Mouse (Mus musculus) kidney, embryonic 15.5 days (tissue): Measurements from ENCODE around the gene Aldh3a2. TPM values are rescaled to one million over a fixed set of nuclear protein-coding genes. Genes with fewer than 3 reads are reported as not detected.
"Not testable (repeated sequence)": the region's sequence is repeated elsewhere in the genome, so short reads cannot be mapped to it uniquely, and the experiment has no call there.

ENCODE experiments used
- ATAC-seq: fragments of 200-750 bp; cut with Nextera tagmentation; replicated peaks from 2 replicates; pipeline ENCODE4 v1.8.0; 2017; ENCODE audit warnings: moderate TSS enrichment; ENCODE audit not compliant: low FRiP score
- H3K27ac ChIP-seq: fragments of 300-500 bp; sonication (generic); 2 replicates; pipeline ENCODE4 v1.5.1; 2015; ENCODE audit warnings: mild to moderate bottlenecking, inconsistent platforms
- H3K27me3 ChIP-seq: fragments of 300-500 bp; sonication (generic); 2 replicates; pipeline ENCODE4 v1.6.1; 2015; ENCODE audit warnings: inconsistent platforms
- H3K36me3 ChIP-seq: fragments of 300-500 bp; sonication (generic); 2 replicates; pipeline ENCODE4 v1.6.1; 2015; ENCODE audit warnings: inconsistent platforms
- H3K4me1 ChIP-seq: fragments of 300-500 bp; sonication (generic); 2 replicates; pipeline ENCODE4 v1.6.1; 2015; ENCODE audit warnings: inconsistent platforms
- H3K4me2 ChIP-seq: fragments of 300-500 bp; sonication (generic); 2 replicates; pipeline ENCODE4 v1.6.1; 2015; ENCODE audit warnings: moderate library complexity, mild to moderate bottlenecking, inconsistent platforms
- H3K4me3 ChIP-seq: fragments of 300-500 bp; sonication (generic); replicated peaks from 2 replicates; pipeline ENCODE4 v1.5.1; 2015; ENCODE audit warnings: mild to moderate bottlenecking, inconsistent platforms
- H3K9ac ChIP-seq: fragments of 300-500 bp; sonication (generic); 2 replicates; pipeline ENCODE4 v1.6.1; 2015; ENCODE audit warnings: mild to moderate bottlenecking, inconsistent platforms
- H3K9me3 ChIP-seq: fragments of 300-500 bp; sonication (generic); replicated peaks from 2 replicates; pipeline ENCODE4 v1.6.1; 2016; ENCODE audit warnings: inconsistent platforms
- WGBS: fragments of 180-500 bp; shearing (Covaris S2); methylation state at CpG from one replicate; pipeline ENCODE4 v1.1.7; 2015; ENCODE audit warnings: mixed read lengths; 5-methylcytosine and 5-hydroxymethylcytosine counted together
- polyA plus RNA-seq: library from polyadenylated mRNA; unstranded; fragments of >200 nt; fragmentation: Nextera tagmentation; extraction: Ambion mirVana; gene quantifications from 2 replicates; pipeline ENCODE4 v1.2.1, GENCODE M21; 2015

Aldh3a2 gene
- polyA plus RNA-seq, 1 experiment from 2014 or later = 34.7 TPM

- H3K4me3 ChIP-seq = no peak overlapping the region
- no peaks in the 10 kb centered on the region for H3K27me3 ChIP-seq
- H3K9ac ChIP-seq = no peak overlapping the region
- ATAC-seq = no peak
- no peak overlapping the region for H3K27ac ChIP-seq
- no peaks in the 10 kb centered on the region for H3K4me1 ChIP-seq
- no peaks in the 10 kb centered on the region for H3K9me3 ChIP-seq
- no peak overlapping the region for H3K4me2 ChIP-seq
- H3K36me3 ChIP-seq = no peaks in the 10 kb centered on the region
These were observed 85.6 kb downstream of the Aldh3a2 start for GRCm38 (mm10) chr11:61181624-61182023.

- Histone ChIP-seq H3K9ac (no peak overlapping the region), H3K4me1 (no peaks in the 10 kb centered on the region), H3K9me3 (no peaks in the 10 kb centered on the region), H3K4me2 (no peak overlapping the region), H3K27ac (no peak overlapping the region), H3K4me3 (no peak overlapping the region), H3K27me3 (no peaks in the 10 kb centered on the region), H3K36me3 (no peaks in the 10 kb centered on the region)
- ATAC-seq = no peak
- 88% methylated on average over 3 of the region's 3 CpGs for WGBS
These were observed 86.9 kb downstream of the Aldh3a2 start for GRCm38 (mm10) chr11:61180361-61180760.

GRCm38 (mm10) chr11:61176321-61176720 is 90.9 kb downstream of the Aldh3a2 start:
- WGBS = 88% methylated on average over 1 of the region's 1 CpGs
- 0 out of 2 replicates have a peak, but pooled peaks cover 4% of the 10 kb centered on the region for H3K36me3 ChIP-seq
- H3K27ac ChIP-seq = no peak overlapping the region
- H3K4me2 ChIP-seq = no peak overlapping the region
- H3K27me3 ChIP-seq = no peaks in the 10 kb centered on the region
- ATAC-seq = no peak
- peaks cover 21% of the 10 kb centered on the region for H3K4me1 ChIP-seq
- no peak overlapping the region for H3K9ac ChIP-seq
- H3K9me3 ChIP-seq = no peaks in the 10 kb centered on the region
- H3K4me3 ChIP-seq = no peak overlapping the region

- Histone ChIP-seq H3K9ac (no peak overlapping the region), H3K36me3 (0 out of 2 replicates have a peak, but pooled peaks cover 4% of the 10 kb centered on the region), H3K27ac (no peak overlapping the region), H3K4me1 (peaks cover 21% of the 10 kb centered on the region), H3K4me3 (peak overlapping the region; percentile 68), H3K9me3 (no peaks in the 10 kb centered on the region), H3K4me2 (peak overlapping the region; percentile 59), H3K27me3 (no peaks in the 10 kb centered on the region)
- ATAC-seq = no peak
- 77% methylated on average over 5 of the region's 5 CpGs for WGBS
These were observed 91.5 kb downstream of the Aldh3a2 start for GRCm38 (mm10) chr11:61175778-61176177.

GRCm38 (mm10) chr11:61174821-61175658 is 92.2 kb downstream of the Aldh3a2 start, which contains the start of gene Usp22:
TSS of gene Usp22 (minus strand) at chr11:61175055.
- H3K4me3 ChIP-seq = peak within 1 kb of the TSS; percentile 68
- ATAC-seq = peak; percentile 98
- under 1% methylated on average over 69 of the region's 69 CpGs for WGBS
- H3K4me2 ChIP-seq = peak within 1 kb of the TSS; percentile 63
- 0 out of 2 replicates have a peak, but pooled peaks cover 4% of the 10 kb centered on the region for H3K36me3 ChIP-seq
- peak within 1 kb of the TSS; percentile 93 for H3K9ac ChIP-seq
- H3K27me3 ChIP-seq = no peaks in the 10 kb centered on the region
- H3K9me3 ChIP-seq = no peaks in the 10 kb centered on the region
- H3K4me1 ChIP-seq = peaks cover 21% of the 10 kb centered on the region
- peak within 1 kb of the TSS; percentile 96 for H3K27ac ChIP-seq

GRCm38 (mm10) chr11:61174291-61174820 is 92.9 kb downstream of the Aldh3a2 start:
- Histone ChIP-seq H3K4me3 (peak overlapping the region; percentile 68), H3K27me3 (no peaks in the 10 kb centered on the region), H3K4me2 (peak overlapping the region; percentile 63), H3K36me3 (0 out of 2 replicates have a peak, but pooled peaks cover 4% of the 10 kb centered on the region), H3K4me1 (peaks cover 22% of the 10 kb centered on the region), H3K27ac (peak overlapping the region; percentile 96), H3K9ac (peak overlapping the region; percentile 93), H3K9me3 (no peaks in the 10 kb centered on the region)
- ATAC-seq = peak; percentile 44
- under 1% methylated on average over 28 of the region's 28 CpGs for WGBS

- ATAC-seq, H3K36me3 ChIP-seq, H3K27me3 ChIP-seq, H3K9me3 ChIP-seq, H3K27ac ChIP-seq: not testable (repeated sequence)
- H3K4me3 ChIP-seq = peak overlapping the region; percentile 68
- H3K4me2 ChIP-seq = peak overlapping the region; percentile 63
- WGBS = 32% methylated on average over 15 of the region's 15 CpGs
- H3K9ac ChIP-seq = peak overlapping the region; percentile 93; the same call in 1 of the 2 replicates
- peaks cover 27% of the 10 kb centered on the region for H3K4me1 ChIP-seq
These were observed 93.8 kb downstream of the Aldh3a2 start for GRCm38 (mm10) chr11:61173477-61173876.

Other genes with a start within 250 kb of the Aldh3a2 start
- 0.45 and 0.77 TPM in 2 replicates for gene Kcnj12, start 244.9 kb downstream of the Aldh3a2 start, polyA plus RNA-seq
- 1.4 and 1.6 TPM in 2 replicates for gene Tnfrsf13b, start 140.7 kb downstream of the Aldh3a2 start, polyA plus RNA-seq
- 128 and 133 TPM in 2 replicates for gene Usp22, start 92.4 kb downstream of the Aldh3a2 start, polyA plus RNA-seq
- 0.09 TPM in 1 of 2 replicates, not detected in the other for gene Aldh3a1, start 59.9 kb downstream of the Aldh3a2 start, polyA plus RNA-seq
- not detected in 2 replicates for gene Slc47a2, start 75.4 kb upstream of the Aldh3a2 start, polyA plus RNA-seq
- 23.5 and 24.8 TPM in 2 replicates for gene Slc47a1, start 110.9 kb upstream of the Aldh3a2 start, polyA plus RNA-seq
- gene Rnf112, start 186.7 kb upstream of the Aldh3a2 start, polyA plus RNA-seq = 0.30 and 1.1 TPM in 2 replicates
- gene Mfap4, start 218.0 kb upstream of the Aldh3a2 start, polyA plus RNA-seq = 141 and 161 TPM in 2 replicates
- 54.1 and 63.6 TPM in 2 replicates for gene Mapk7, start 226.9 kb upstream of the Aldh3a2 start, polyA plus RNA-seq
- gene B9d1, start 237.7 kb upstream of the Aldh3a2 start, polyA plus RNA-seq = 42.6 and 45.2 TPM in 2 replicates